Mouse (Mus musculus) heart, postnatal 0 days (tissue): ENCODE data around the gene Ndufa10. TPM values are rescaled to one million over a fixed set of nuclear protein-coding genes. Genes with fewer than 3 reads are reported as not detected.

Experiments
- ATAC-seq: fragments of 200-750 bp; cut with Nextera tagmentation; 2 replicates; pipeline ENCODE4 v1.8.0; 2017; ENCODE audit warnings: low read depth, moderate number of reproducible peaks, moderate library complexity; ENCODE audit not compliant: insufficient read depth
- DNase-seq: peaks from one replicate; pipeline ENCODE4 v3.0.0-alpha.2; 2016; ENCODE audit warnings: low spot score
- H3K27ac ChIP-seq: fragments of 300-500 bp; sonication (generic); 2 replicates; pipeline ENCODE4 v1.5.1; 2014; ENCODE audit warnings: low read depth, mild to moderate bottlenecking
- H3K27me3 ChIP-seq: fragments of 300-500 bp; sonication (generic); 2 replicates; pipeline ENCODE4 v1.6.1; 2014; ENCODE audit warnings: low read length, mixed read lengths; ENCODE audit not compliant: control insufficient read depth, insufficient read depth
- H3K36me3 ChIP-seq: fragments of 300-500 bp; sonication (generic); replicated peaks from 2 replicates; pipeline ENCODE4 v1.6.1; 2014; ENCODE audit warnings: low read length, mixed read lengths; ENCODE audit not compliant: control insufficient read depth, insufficient read depth
- H3K4me1 ChIP-seq: fragments of 300-500 bp; sonication (generic); 2 replicates; pipeline ENCODE4 v1.6.1; 2014; ENCODE audit warnings: antibody characterized with exemption; ENCODE audit not compliant: control insufficient read depth, insufficient read depth
- H3K4me2 ChIP-seq: fragments of 300-500 bp; sonication (generic); 2 replicates; pipeline ENCODE4 v1.6.1; 2014; ENCODE audit warnings: low read depth, mild to moderate bottlenecking, low read length, moderate library complexity
- H3K4me3 ChIP-seq: fragments of 300-500 bp; sonication (generic); 2 replicates; pipeline ENCODE4 v1.5.1; 2014; ENCODE audit warnings: low read depth, low read length
- H3K9ac ChIP-seq: fragments of 300-500 bp; sonication (generic); replicated peaks from 2 replicates; pipeline ENCODE4 v1.6.1; 2014; ENCODE audit warnings: low read depth, low read length, mixed read lengths
- H3K9me3 ChIP-seq: fragments of 300-500 bp; sonication (generic); replicated peaks from 2 replicates; pipeline ENCODE4 v1.6.1; 2016; ENCODE audit warnings: low read length; ENCODE audit not compliant: control insufficient read depth
- CTCF ChIP-seq: IDR thresholded peaks from 2 replicates; pipeline ENCODE4 v1.5.1; 2016; ENCODE audit warnings: antibody characterized with exemption, control low read depth, low read depth
- EP300 ChIP-seq: IDR thresholded peaks from 2 replicates; pipeline ENCODE4 v1.6.1; 2016; ENCODE audit warnings: antibody characterized with exemption, low read depth
- WGBS: fragments of 180-500 bp; shearing (Covaris S2); extraction: QIAGEN DNeasy Blood & Tissue Kit; methylation state at CpG from one replicate; pipeline ENCODE4 v1.1.7; 2014; 5-methylcytosine and 5-hydroxymethylcytosine counted together
- microRNA-seq: library from miRNA; unstranded; fragments of <30 nt; microRNA quantifications from one replicate; pipeline ENCODE4, GENCODE M21; 2016
- polyA plus RNA-seq: library from polyadenylated mRNA; unstranded; fragments of >200 nt; fragmentation: Nextera tagmentation; extraction: Ambion mirVana; gene quantifications from 2 replicates; pipeline ENCODE4 v1.2.1, GENCODE M21; 2015
- total RNA-seq: library from RNA; depleted of rRNA; stranded (reverse); fragments of >200 nt; gene quantifications from 2 replicates; pipeline ENCODE4 v1.2.3, GENCODE M21; 2014; ENCODE audit warnings: low replicate concordance; rRNA removed

The Ndufa10 gene
- total and polyA plus RNA-seq, 2 experiments from 2014 or later: 575 to 1,020 TPM

GRCm38 (mm10) chr1:92393166-92393565 is 80.5 kb downstream of the Ndufa10 start:
- 36% methylated on average over 6 of the region's 6 CpGs for WGBS
- no peaks in the 10 kb centered on the region for H3K9me3 ChIP-seq
- H3K27me3 ChIP-seq: no peaks in the 10 kb centered on the region
- 0 out of 2 replicates have a peak overlapping the region, but pooled peaks have one; percentile 19 for H3K4me2 ChIP-seq
- ATAC-seq (no peak), DNase-seq (no peak)
- peaks cover 13% of the 10 kb centered on the region for H3K4me1 ChIP-seq
- H3K27ac ChIP-seq: no peak overlapping the region
- no peak overlapping the region for H3K9ac ChIP-seq
- H3K36me3 ChIP-seq: no peaks in the 10 kb centered on the region
- TF ChIP-seq CTCF: no peak
- TF ChIP-seq EP300: no peak
- no peak overlapping the region for H3K4me3 ChIP-seq

Small RNA genes lying within 50 kb of the gene (microRNA-seq; reads per million reads assigned to microRNA genes)
- 9.3 reads per million, percentile 28 among the genes with 10 or more reads in this experiment for gene Mir6900

Other genes starting within 250 kb of the Ndufa10 start
- not detected in 2 replicates for gene Olfr1416, start 11.3 kb upstream of the Ndufa10 start, total RNA-seq
- not detected in 2 replicates for gene Olfr1416, start 11.3 kb upstream of the Ndufa10 start, polyA plus RNA-seq
- not detected in 2 replicates for gene Olfr1415, start 22.2 kb upstream of the Ndufa10 start, total RNA-seq
- gene Olfr1415, start 22.2 kb upstream of the Ndufa10 start, polyA plus RNA-seq: not detected in 2 replicates
- not detected in 2 replicates for gene Olfr1414, start 44.8 kb upstream of the Ndufa10 start, total RNA-seq
- gene Olfr1414, start 44.8 kb upstream of the Ndufa10 start, polyA plus RNA-seq: not detected in 2 replicates
- not detected in 2 replicates for gene Olfr1413, start 97.5 kb upstream of the Ndufa10 start, total RNA-seq
- gene Olfr1413, start 97.5 kb upstream of the Ndufa10 start, polyA plus RNA-seq: not detected in 2 replicates
- not detected in 2 replicates for gene Olfr1412, start 111.9 kb upstream of the Ndufa10 start, total RNA-seq
- gene Olfr1412, start 111.9 kb upstream of the Ndufa10 start, polyA plus RNA-seq: not detected in 2 replicates
- not detected in 2 replicates for gene Olfr1411, start 120.6 kb upstream of the Ndufa10 start, total RNA-seq
- gene Olfr1411, start 120.6 kb upstream of the Ndufa10 start, polyA plus RNA-seq: not detected in 2 replicates
- gene Olfr1410, start 131.9 kb upstream of the Ndufa10 start, total RNA-seq: not detected in 2 replicates
- gene Olfr1410, start 131.9 kb upstream of the Ndufa10 start, polyA plus RNA-seq: not detected in 2 replicates
- not detected in 2 replicates for gene Olfr12, start 143.9 kb upstream of the Ndufa10 start, total RNA-seq
- gene Olfr12, start 143.9 kb upstream of the Ndufa10 start, polyA plus RNA-seq: not detected in 2 replicates
- 187 and 203 TPM in 2 replicates for gene Cops9, start 168.1 kb upstream of the Ndufa10 start, total RNA-seq
- 507 and 524 TPM in 2 replicates for gene Cops9, start 168.1 kb upstream of the Ndufa10 start, polyA plus RNA-seq
- 0.08 TPM in 1 of 2 replicates, not detected in the other for gene Otos, start 175.0 kb upstream of the Ndufa10 start, total RNA-seq
- not detected in 2 replicates for gene Otos, start 175.0 kb upstream of the Ndufa10 start, polyA plus RNA-seq